Mouse (Mus musculus): ENCODE results near the gene Asb12.
"Not testable (repeated sequence)": the region's sequence is repeated elsewhere in the genome, so short reads cannot be mapped to it uniquely, and the experiment has no call there.

Gene Asb12

DNA sequence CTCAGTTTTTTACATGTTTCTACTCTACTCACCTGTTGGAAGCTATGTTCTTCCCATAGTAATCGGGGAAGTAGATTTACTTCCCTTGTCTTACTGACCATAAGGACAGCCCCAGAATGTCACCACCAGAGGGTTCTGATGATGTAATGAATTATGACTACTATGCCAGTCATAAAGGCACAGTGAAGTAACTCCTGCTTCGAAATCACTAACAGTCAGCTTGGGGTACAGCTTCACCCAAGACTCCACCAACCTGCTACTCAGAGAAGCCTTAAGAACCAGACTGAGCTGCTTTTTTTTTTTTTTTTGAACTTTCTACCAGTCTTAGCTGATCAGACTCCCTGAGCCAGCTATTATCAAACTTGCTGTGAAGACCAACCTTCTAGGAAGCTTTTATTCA lies at the start of gene Asb12, which contains the start of gene Pfn5:
Asb12 (minus strand) TSS at position 101 of the 400 bp plus-strand sequence.
Pfn5 (plus strand) TSS at position 218 of the 400 bp plus-strand sequence.
- DNase-seq (ENCODE audit: low read depth, low spot score), result no peak

DNA sequence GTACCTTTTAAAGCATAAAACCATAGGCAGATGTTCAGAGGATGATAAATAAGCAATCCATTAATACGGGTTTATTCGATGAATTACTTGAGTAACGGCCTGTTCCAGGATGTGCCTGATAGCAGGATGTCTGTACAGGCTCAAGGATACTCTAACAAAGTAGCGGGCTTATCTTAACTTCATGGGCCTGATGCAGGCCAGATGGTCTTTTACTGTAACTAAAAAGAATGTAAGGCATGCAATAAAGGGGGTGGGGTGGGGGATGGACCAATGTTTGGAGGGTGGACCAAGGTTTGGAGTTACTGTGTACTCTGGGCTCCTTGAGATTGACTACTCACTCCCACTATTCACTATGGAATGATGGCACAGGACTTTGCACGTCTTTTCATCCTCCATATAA lies 42.8 kb upstream of the Asb12 start:
- no peak for DNase-seq (ENCODE audit: low read depth, low spot score)

DNA sequence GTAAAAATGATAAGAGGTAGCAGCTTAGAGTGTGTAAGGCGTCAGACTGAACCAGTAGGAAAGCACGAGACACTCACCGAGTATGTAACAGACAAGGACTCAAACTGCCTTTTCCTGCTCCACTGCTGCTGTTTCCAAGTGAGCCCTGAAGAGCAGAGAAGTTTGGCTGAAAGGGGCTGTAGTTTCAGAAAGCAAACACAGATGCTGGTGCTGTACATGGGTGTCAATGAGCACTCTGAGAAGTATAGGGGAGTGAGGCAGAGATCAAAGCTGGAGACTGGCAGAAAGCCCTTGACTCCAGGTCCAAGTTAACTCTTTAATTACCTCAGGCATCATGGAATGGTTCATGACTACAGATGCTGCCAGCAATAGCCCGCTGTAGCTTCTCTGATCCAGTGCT lies 3.5 kb downstream of the Asb12 start:
- DNase-seq (ENCODE audit: low read depth, low spot score), result no peak

DNA sequence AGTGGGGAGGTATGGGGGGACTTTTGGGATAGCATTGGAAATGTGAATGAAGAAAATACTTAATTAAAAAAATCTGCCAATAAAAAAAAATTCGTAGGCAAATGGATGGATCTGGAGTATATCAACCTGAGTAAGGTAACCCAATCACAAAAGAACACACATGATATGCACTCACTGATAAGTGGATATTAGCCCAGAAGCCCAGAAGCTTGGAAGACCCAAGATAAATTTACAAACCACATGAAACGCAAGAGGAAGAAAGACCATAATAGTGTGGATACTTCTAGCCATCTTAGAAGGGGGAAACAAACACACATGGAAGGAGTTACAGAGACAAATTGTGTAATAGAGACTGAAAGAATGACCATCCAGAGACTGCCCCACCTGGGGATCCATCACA lies 22.3 kb downstream of the Asb12 start:
- not testable (repeated sequence) for DNase-seq (ENCODE audit: low read depth, low spot score)

DNA sequence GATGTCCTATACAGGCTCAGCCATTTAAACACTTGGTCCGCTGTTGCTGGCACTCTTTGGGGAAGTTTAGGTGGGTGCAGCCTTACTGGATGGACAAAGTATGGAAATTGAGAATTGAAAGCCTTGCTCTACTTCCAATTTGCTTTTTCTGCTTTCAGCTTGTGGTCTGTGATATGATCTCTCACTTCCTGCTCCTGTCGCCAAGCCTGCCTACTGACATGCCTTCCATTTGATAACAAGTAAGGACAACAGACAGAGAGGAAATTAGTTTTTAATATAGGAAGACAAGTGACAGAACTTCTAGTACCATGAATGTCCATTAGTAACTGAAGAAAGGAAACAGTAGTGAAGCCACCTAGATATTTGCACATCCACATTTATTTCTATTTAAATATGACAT lies 32.6 kb downstream of the Asb12 start:
- DNase-seq (ENCODE audit: low read depth, low spot score), result no peak

DNA sequence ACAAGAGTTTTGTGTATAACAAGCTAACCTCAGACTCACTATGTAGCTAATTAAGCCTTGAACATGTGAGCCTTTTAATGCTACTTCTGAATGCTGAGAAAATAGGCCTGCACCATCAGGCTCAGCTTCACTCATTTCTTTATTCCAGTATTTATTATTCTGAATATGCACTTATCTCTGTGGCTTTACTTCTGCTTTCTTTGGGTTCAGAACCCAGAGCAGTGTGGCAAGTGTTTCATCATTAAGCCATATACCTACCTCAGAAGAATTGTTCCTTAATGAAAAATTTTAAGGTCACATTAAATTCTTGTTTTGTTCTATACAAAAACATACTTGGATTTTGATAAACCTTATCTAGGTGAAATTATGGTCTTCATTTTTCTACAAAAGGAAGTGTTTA lies 33.9 kb downstream of the Asb12 start:
- no peak for DNase-seq (ENCODE audit: low read depth, low spot score)

DNA sequence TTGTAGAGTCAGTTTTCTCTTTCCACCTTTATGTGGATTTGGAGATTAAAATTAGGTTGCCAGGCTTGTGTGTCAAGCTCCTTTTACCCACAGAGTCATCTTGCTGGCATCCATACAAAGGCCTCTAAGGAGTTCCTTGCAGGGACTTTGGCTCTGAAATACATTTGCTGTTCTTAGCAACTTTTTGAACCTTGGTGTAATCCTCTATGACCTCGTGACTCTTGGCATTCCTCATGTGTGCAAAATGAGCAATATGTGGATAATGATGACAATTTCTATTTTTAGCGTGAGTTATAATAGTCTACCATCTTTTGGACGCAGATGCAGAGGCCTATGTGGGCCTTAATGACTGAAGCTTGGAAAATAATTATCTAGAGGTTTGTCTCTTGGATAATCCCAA lies 100.6 kb downstream of the Asb12 start:
- DNase-seq (ENCODE audit: low read depth, low spot score), result no peak

DNA sequence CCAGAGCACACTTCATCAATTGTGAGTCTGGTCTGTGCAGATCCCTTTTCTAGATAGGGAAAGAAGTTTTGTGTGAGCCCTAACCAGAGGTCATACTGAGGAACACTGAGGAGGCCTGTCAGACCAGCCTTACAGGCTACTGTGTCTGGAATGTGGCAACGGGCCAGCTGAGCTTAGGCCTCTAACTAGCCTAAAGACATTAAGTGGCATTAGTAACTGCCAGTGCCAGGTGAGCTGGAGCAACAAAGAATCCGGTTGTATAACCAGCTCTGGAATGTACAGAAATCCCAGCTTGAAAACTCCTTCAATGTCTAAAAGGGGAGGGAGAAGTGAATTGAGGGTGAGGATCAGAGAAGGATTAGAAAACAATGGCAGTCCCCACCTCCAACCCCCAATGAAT lies 111.9 kb downstream of the Asb12 start:
- DNase-seq (ENCODE audit: low read depth, low spot score), result no peak

DNA sequence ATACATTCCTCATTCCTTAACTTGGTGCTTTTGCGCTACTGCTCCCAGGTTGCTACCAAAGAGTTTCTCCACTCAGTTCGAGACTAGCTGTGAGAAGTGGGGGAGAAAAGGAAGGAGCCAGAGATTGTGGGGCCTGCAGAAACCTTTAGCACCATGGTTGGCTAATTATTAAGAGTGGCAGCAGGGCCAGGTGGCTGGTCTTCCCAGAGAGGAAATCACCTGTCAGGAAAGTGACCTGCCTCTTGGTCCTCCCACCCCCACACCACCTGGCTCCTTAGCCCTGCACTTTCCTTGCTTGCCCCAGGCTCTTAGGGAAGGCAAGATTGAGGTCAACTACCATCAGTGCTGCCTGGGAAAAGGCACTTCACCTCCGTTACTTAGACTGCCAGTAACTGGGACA lies 112.6 kb downstream of the Asb12 start:
- no peak for DNase-seq (ENCODE audit: low read depth, low spot score)

DNA sequence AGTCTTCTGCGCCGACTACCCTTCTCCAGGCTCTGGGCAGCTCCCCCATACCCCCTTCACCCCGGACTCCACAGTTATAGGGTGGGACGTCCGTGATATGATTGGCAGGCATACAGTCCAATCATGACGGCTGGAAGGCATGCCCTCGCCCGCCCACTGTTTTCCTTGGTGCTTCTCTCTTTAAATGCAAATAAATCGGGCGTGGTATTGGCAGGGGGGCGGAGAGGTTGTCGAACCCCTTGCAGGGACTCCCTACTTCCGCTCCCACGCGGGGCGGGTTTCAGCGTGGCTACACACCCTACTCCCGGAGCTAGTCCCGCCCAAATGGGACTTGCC lies 113.0 kb downstream of the Asb12 start, which contains the start of gene Amer1:
Amer1 (minus strand) TSS at position 97 of the 336 bp plus-strand sequence.
- DNase-seq (ENCODE audit: low read depth, low spot score), result peak; percentile 94

DNA sequence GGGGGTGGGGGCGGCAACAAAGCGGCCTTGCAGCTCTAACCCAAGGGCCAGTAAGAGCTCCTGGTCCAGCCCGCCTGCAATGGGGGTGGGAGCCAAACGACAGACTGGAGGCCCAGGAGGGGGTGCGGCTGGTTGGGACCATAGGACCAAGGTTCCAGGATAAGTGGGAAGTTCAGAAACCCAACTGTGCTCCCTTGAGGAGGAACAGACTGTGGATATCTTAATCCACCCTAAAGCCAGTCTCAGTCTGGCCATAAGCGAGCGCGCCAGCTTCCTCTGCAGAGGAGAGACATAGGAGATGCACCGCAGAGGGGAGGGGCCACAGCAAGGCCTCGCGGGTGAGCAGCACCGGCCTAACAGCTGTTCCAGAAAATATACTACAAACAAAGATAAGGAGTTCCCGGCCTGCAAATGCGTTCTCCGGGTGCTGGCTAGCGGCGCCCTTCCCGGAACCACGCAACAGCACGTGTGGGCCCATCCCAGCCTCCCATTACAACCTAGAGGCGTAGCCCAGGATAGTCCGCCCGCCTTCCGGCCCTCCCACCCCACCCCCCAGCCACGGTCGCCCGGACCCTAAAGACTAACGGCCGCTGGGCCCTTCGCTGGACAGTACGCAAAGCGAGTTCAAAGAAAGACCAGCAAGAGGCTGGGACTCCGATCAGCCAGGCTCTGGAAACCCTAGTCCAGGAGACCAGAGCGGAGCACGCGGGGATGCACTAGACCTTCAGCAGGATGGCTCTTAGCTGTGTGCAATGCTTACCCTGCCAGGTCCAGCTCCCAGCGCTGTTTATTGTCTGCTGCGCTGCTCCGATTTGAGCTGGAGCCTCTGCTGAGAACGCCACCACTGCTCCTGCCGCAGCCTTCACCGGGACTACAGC lies 113.7 kb downstream of the Asb12 start:
- DNase-seq (ENCODE audit: low read depth, low spot score), result peak; percentile 65

DNA sequence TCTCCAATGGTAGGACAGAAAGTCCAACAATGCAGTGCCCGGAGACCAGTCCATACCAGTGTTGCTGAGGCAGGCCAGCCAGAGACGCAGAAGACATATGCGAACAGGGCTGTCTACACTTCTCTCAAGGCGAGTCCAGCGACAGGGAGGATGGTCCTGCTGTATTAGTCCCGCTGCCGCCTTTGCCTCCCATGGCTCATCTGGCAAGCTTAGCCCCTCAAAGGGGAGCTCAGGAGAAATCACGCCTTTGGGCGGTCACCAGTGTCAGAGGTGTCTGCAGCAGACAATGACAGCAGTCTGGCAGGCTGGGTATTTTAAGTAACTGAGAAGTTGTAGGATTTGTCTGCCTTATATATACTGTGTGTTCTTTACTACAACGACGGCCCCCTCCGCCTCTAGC lies 114.4 kb downstream of the Asb12 start:
- no peak for DNase-seq (ENCODE audit: low read depth, low spot score)

DNA sequence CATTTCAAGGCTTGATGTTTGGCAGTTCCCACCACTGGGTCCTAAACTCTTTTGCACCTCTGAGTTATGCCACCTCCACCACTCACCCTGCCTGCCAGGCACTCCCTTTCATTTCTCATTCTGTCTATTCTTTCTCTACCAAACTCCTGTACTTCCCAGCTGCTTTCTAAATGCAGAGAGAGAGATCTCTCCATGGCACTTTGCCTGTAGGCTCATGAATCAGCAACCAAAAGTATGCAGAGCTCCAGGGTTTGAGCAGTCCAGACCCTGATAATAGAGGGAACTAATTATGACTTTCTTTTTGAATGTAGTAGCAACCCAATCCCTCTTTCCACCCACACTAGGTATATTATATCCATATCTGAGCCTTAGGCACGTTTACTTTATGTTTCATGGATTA lies 115.5 kb downstream of the Asb12 start:
- no peak for DNase-seq (ENCODE audit: low read depth, low spot score)

DNA sequence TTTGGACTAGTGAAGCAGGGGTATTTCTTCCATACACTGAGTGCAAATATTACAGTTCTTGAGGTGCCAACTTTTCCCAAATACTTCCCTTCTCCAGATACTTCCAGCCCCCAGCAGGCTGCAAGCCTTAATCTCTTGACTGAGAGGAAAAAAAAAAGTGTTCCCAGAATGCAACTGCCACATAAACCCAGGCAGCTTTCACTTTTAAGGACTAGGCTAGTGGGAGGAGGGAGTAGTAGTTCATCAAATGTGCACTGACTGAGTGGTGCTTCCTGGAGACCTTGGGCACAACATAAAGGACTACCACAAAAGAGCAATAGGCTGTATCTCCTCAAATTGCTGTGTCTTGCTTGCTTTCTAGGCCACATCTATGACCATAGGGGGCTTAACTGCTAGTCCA lies 116.5 kb downstream of the Asb12 start:
- no peak for DNase-seq (ENCODE audit: low read depth, low spot score)

DNA sequence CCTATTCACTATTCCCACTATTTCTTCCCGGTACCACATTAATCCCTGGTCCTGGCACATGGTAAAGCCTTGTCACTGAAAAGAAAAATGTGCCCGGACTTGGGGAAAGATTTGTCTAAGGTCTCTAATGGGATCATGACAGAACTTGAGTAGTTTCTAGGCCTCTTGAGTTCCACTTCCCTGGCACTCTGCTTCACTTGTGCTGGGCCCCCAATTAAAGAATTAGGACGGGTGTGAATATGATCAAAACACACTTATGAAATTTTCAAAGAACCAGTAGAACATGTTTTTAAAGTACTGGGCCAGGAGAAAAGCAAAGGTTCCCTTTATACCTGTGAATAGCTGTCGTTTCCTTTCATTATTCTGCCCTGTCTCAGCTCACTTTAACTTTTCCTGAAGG lies 119.3 kb downstream of the Asb12 start:
- DNase-seq (ENCODE audit: low read depth, low spot score), result no peak

DNA sequence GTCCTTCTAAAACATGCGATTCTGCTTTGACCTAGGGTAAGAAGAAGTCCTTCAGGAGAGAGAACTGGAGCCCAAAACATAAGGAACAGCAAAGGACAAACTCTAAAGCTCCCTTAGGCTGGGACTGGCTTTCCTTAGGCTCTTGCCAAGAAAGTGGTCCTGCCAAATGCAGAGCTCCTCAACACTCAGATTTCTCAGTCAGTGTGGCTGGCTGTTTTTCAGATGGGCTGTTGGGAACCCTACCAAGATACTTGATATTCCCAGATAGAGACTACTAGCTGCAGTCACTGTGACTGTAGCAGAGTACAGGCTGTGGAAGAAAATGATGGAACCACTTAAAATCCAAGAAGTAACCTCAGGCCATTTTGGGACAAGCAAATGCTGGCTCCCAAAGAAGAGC lies 120.6 kb downstream of the Asb12 start:
- no peak for DNase-seq (ENCODE audit: low read depth, low spot score)

All from R1 (cell line).